Comparison of ENCODE assay signal across 14 mouse cellular contexts in genomic region chr11:54879922-54880321, GRCm38 (mm10). TPM values are rescaled to one million over a fixed set of nuclear protein-coding genes. Genes with fewer than 3 reads are reported as not detected.
DNase-seq lines count a peak whose midpoint lies in the region; ATAC-seq and TF ChIP-seq lines count a peak whose summit lies in the region.
"Had no signal": no experiment of that assay in that cellular context is flagged by ENCODE, and none has a peak within 500 bp of the region (broad histone marks: within the 10 kb centered on the region; RNA-seq: fewer than 3 reads in every experiment).

No protein-coding gene starts in this region.

- H3K27me3 ChIP-seq in heart, embryonic 12.5 days (replicated peaks): no peaks in the 10 kb centered on the region
- H3K27me3 ChIP-seq in lung, embryonic 14.5 days (ENCODE audit: insufficient read depth, low read length): no peaks in the 10 kb centered on the region
- H3K27me3 ChIP-seq in intestine, postnatal 0 days (replicated peaks; ENCODE audit: control insufficient read depth, insufficient read depth, low read length): no peaks in the 10 kb centered on the region
- H3K27me3 ChIP-seq: forebrain, embryonic 13.5 days had no signal

- H3K4me1 ChIP-seq in heart, embryonic 12.5 days (replicated peaks): peaks cover 41% of the 10 kb centered on the region
- no peaks in the 10 kb centered on the region; the same call in 1 of the 2 replicates for H3K4me1 ChIP-seq in lung, embryonic 14.5 days (ENCODE audit: insufficient read depth)
- H3K4me1 ChIP-seq in intestine, postnatal 0 days (replicated peaks; ENCODE audit: control insufficient read depth, insufficient read depth, low read length): no peaks in the 10 kb centered on the region
- H3K4me1 ChIP-seq: forebrain, embryonic 13.5 days had no signal

- no peaks in the 10 kb centered on the region for H3K36me3 ChIP-seq in heart, embryonic 12.5 days
- no peaks in the 10 kb centered on the region for H3K36me3 ChIP-seq in lung, embryonic 14.5 days (ENCODE audit: insufficient read depth)
- H3K36me3 ChIP-seq in intestine, postnatal 0 days (ENCODE audit: control insufficient read depth, insufficient read depth): no peaks in the 10 kb centered on the region

- peak overlapping the region; percentile 48; the same call in 1 of the 2 replicates for H3K27ac ChIP-seq in gastrocnemius, adult 2 months
- peak overlapping the region; percentile 87 for H3K27ac ChIP-seq in heart, embryonic 12.5 days (ENCODE audit: poor library complexity, severe bottlenecking)
- H3K27ac ChIP-seq in lung, embryonic 14.5 days (ENCODE audit: low read depth): no peak overlapping the region
- no peak overlapping the region; the same call in 1 of the 2 replicates for H3K27ac ChIP-seq in intestine, postnatal 0 days (ENCODE audit: low read depth, low read length)
- H3K27ac ChIP-seq: forebrain, embryonic 13.5 days; hindbrain, embryonic 14.5 days had no signal

- H3K9ac ChIP-seq in heart, embryonic 12.5 days: 0 out of 2 replicates have a peak overlapping the region, but pooled peaks have one; percentile 26
- H3K9ac ChIP-seq in lung, embryonic 14.5 days: no peak overlapping the region
- no peak overlapping the region for H3K9ac ChIP-seq in intestine, postnatal 0 days (ENCODE audit: low read depth, low read length)
- H3K9ac ChIP-seq: forebrain, embryonic 13.5 days; hindbrain, embryonic 14.5 days; liver, postnatal 0 days had no signal

- no peaks in the 10 kb centered on the region for H3K9me3 ChIP-seq in heart, embryonic 12.5 days (replicated peaks)
- no peaks in the 10 kb centered on the region for H3K9me3 ChIP-seq in lung, embryonic 14.5 days (ENCODE audit: low read depth, low read length)
- H3K9me3 ChIP-seq in intestine, postnatal 0 days (ENCODE audit: control insufficient read depth): no peaks in the 10 kb centered on the region
- H3K9me3 ChIP-seq: forebrain, embryonic 13.5 days had no signal

- no peak for TF ChIP-seq CTCF in gastrocnemius, adult 2 months (IDR thresholded peaks at IDR 0.05)
- no peak for TF ChIP-seq CTCF in lung, embryonic 14.5 days (IDR thresholded peaks at IDR 0.05; ENCODE audit: low read depth)
- TF ChIP-seq CTCF in intestine, postnatal 0 days (IDR thresholded peaks at IDR 0.05; ENCODE audit: low read depth): no peak

- intact Hi-C loops in gastrocnemius, adult 2 months (cut with DNase I): loop anchor here (2.0 to 10.0 kb wide), 2 partner anchors 105 to 195 kb away; partner anchors contain the start of gene Ccdc69
- intact Hi-C loops in gastrocnemius, postnatal 14 days (cut with DNase I; ENCODE audit: low total_unique reads): loop anchor here (2.0 to 5.0 kb wide), 2 partner anchors 47 to 107 kb away; no protein-coding TSS in a partner anchor

- peak; percentile 74 for ATAC-seq in heart, embryonic 12.5 days (ENCODE audit: insufficient number of reproducible peaks, low FRiP score)
- ATAC-seq in lung, embryonic 14.5 days (ENCODE audit: insufficient read depth): peak; percentile 31; the same call in 1 of the 2 replicates
- peak; percentile 36; the same call in 1 of the 2 replicates for ATAC-seq in intestine, postnatal 0 days

- no peak for DNase-seq in gastrocnemius, adult 2 months
- DNase-seq in gastrocnemius, postnatal 14 days: no peak
- no peak for DNase-seq in heart, postnatal 4 days
- peak; percentile 9 for DNase-seq in lung, embryonic 14.5 days
- DNase-seq in lung, postnatal 25 days (ENCODE audit: low spot score): no peak
- no peak for DNase-seq in layer of hippocampus, postnatal 14 days (ENCODE audit: low spot score in 2 of 2)
- DNase-seq: cerebellum, adult 2 months; right cerebral cortex, postnatal 4 days had no signal

- peak overlapping the region; percentile 14 for H3K4me2 ChIP-seq in heart, embryonic 12.5 days
- no peak overlapping the region for H3K4me2 ChIP-seq in lung, embryonic 14.5 days
- no peak overlapping the region for H3K4me2 ChIP-seq in intestine, postnatal 0 days (replicated peaks; ENCODE audit: low read depth)
- H3K4me2 ChIP-seq: forebrain, embryonic 13.5 days; hindbrain, embryonic 14.5 days; liver, embryonic 11.5 days had no signal

- WGBS in heart, embryonic 12.5 days: 3% methylated on average over 10 of the region's 10 CpGs
- 24% methylated on average over 10 of the region's 10 CpGs for WGBS in lung, embryonic 14.5 days
- WGBS in intestine, postnatal 0 days: 44% methylated on average over 10 of the region's 10 CpGs

- no peak overlapping the region for H3K4me3 ChIP-seq in gastrocnemius, adult 2 months
- H3K4me3 ChIP-seq in heart, embryonic 12.5 days: no peak overlapping the region
- H3K4me3 ChIP-seq in lung, embryonic 14.5 days (ENCODE audit: low read depth, low read length): no peak overlapping the region
- H3K4me3 ChIP-seq in intestine, postnatal 0 days (ENCODE audit: low read depth, low read length): no peak overlapping the region
- H3K4me3 ChIP-seq: forebrain, embryonic 13.5 days had no signal

RNA-seq across cellular contexts. Expression of gene Hint1, which starts 13.7 kb away (rescaled TPM):
- total RNA-seq in gastrocnemius, adult 2 months (2021): 100 to 1,000 TPM; 186 to 220 TPM
- total RNA-seq in gastrocnemius, postnatal 14 days (2021): 100 to 1,000 TPM; 192 to 195 TPM
- 743 and 765 TPM in 2 replicates for polyA plus RNA-seq in heart, embryonic 12.5 days (2016; fragmentation: Nextera tagmentation; extraction: Ambion mirVana)
- total RNA-seq in heart, postnatal 4 days (2021): 100 to 1,000 TPM; 364 to 393 TPM
- 690 and 743 TPM in 2 replicates for polyA plus RNA-seq in lung, embryonic 14.5 days (2014; fragmentation: Nextera tagmentation; extraction: Ambion mirVana)
- 1,016 and 1,041 TPM in 2 replicates for polyA plus RNA-seq in intestine, postnatal 0 days (2015; fragmentation: Nextera tagmentation; extraction: Ambion mirVana)
- 100 to 1,000 TPM; 293 to 310 TPM for total RNA-seq in layer of hippocampus, postnatal 14 days (2021)

RNA-seq across cellular contexts. Expression of gene Lyrm7, which starts 19.2 kb away (rescaled TPM):
- 10 to 100 TPM; 18.7 to 30.6 TPM for total RNA-seq in gastrocnemius, adult 2 months (2021)
- 10 to 100 TPM; 17.3 to 20.6 TPM for total RNA-seq in gastrocnemius, postnatal 14 days (2021)
- 14.5 and 20.1 TPM in 2 replicates for polyA plus RNA-seq in heart, embryonic 12.5 days (2016; fragmentation: Nextera tagmentation; extraction: Ambion mirVana)
- 10 to 100 TPM; 20.3 to 28.3 TPM for total RNA-seq in heart, postnatal 4 days (2021)
- polyA plus RNA-seq in lung, embryonic 14.5 days (2014; fragmentation: Nextera tagmentation; extraction: Ambion mirVana): 7.9 and 8.0 TPM in 2 replicates
- polyA plus RNA-seq in intestine, postnatal 0 days (2015; fragmentation: Nextera tagmentation; extraction: Ambion mirVana): 2.7 and 5.8 TPM in 2 replicates
- total RNA-seq in layer of hippocampus, postnatal 14 days (2021): 10 to 100 TPM; 28.7 to 29.0 TPM

RNA-seq across cellular contexts. Expression of gene Gpx3, which starts 22.3 kb away (rescaled TPM):
- total RNA-seq in gastrocnemius, adult 2 months (2021): 100 to 1,000 TPM in 1 of 2 experiments, 10 to 100 TPM in 1; 46.5 to 139 TPM
- total RNA-seq in gastrocnemius, postnatal 14 days (2021): 10 to 100 TPM; 19.0 to 22.6 TPM
- polyA plus RNA-seq in heart, embryonic 12.5 days (2016; fragmentation: Nextera tagmentation; extraction: Ambion mirVana): 1,404 and 1,433 TPM in 2 replicates
- total RNA-seq in heart, postnatal 4 days (2021): 100 to 1,000 TPM; 153 to 177 TPM
- polyA plus RNA-seq in lung, embryonic 14.5 days (2014; fragmentation: Nextera tagmentation; extraction: Ambion mirVana): 144 and 164 TPM in 2 replicates
- 6,664 and 6,785 TPM in 2 replicates for polyA plus RNA-seq in intestine, postnatal 0 days (2015; fragmentation: Nextera tagmentation; extraction: Ambion mirVana)
- 1 to 10 TPM; 4.3 to 5.8 TPM for total RNA-seq in layer of hippocampus, postnatal 14 days (2021)

Comparison
In these comparisons a context has a peak if more than half of its experiments do, and no peak if none do; other contexts are left out.
1. H3K27ac ChIP-seq: peak in gastrocnemius, adult 2 months (single experiment) and heart, embryonic 12.5 days (single experiment); none in lung, embryonic 14.5 days (single experiment) and intestine, postnatal 0 days (single experiment).
2. Peak in every context shown above with its lines, with median percentiles within 50 percentile points of each other: ATAC-seq.